Mouse (Mus musculus) liver, embryonic 13.5 days (tissue): ENCODE measurements around the gene Ptpn9. TPM values are rescaled to one million over a fixed set of nuclear protein-coding genes. Genes with fewer than 3 reads are reported as not detected.
"Not testable (repeated sequence)": the region's sequence is repeated elsewhere in the genome, so short reads cannot be mapped to it uniquely, and the experiment has no call there.

Experiments used
- ATAC-seq: fragments of 200-750 bp; cut with Nextera tagmentation; 2 replicates; pipeline ENCODE4 v1.8.0; 2017; ENCODE audit warnings: low read depth, mild to moderate bottlenecking, moderate number of reproducible peaks, moderate library complexity
- DNase-seq: peaks from one replicate; pipeline ENCODE4 v3.0.0; 2022
- H3K27ac ChIP-seq: fragments of 300-500 bp; sonication (generic); 2 replicates; pipeline ENCODE4 v1.5.1; 2015; ENCODE audit warnings: moderate library complexity, mild to moderate bottlenecking, inconsistent platforms
- H3K27me3 ChIP-seq: fragments of 300-500 bp; sonication (generic); 2 replicates; pipeline ENCODE4 v1.6.1; 2015; ENCODE audit warnings: mild to moderate bottlenecking, inconsistent platforms
- H3K36me3 ChIP-seq: fragments of 300-500 bp; sonication (generic); 2 replicates; pipeline ENCODE4 v1.6.1; 2015; ENCODE audit warnings: mild to moderate bottlenecking, inconsistent platforms
- H3K4me1 ChIP-seq: fragments of 300-500 bp; sonication (generic); replicated peaks from 2 replicates; pipeline ENCODE4 v1.6.1; 2015; ENCODE audit warnings: inconsistent platforms
- H3K4me2 ChIP-seq: fragments of 300-500 bp; sonication (generic); 2 replicates; pipeline ENCODE4 v1.6.1; 2015; ENCODE audit warnings: inconsistent platforms, mild to moderate bottlenecking, moderate library complexity
- H3K4me3 ChIP-seq: fragments of 300-500 bp; sonication (generic); replicated peaks from 2 replicates; pipeline ENCODE4 v1.5.1; 2015; ENCODE audit warnings: mild to moderate bottlenecking, inconsistent platforms
- H3K9ac ChIP-seq: fragments of 300-500 bp; sonication (generic); 2 replicates; pipeline ENCODE4 v1.6.1; 2015; ENCODE audit warnings: mild to moderate bottlenecking, inconsistent platforms
- H3K9me3 ChIP-seq: fragments of 300-500 bp; sonication (generic); replicated peaks from 2 replicates; pipeline ENCODE4 v1.6.1; 2016; ENCODE audit warnings: inconsistent platforms
- WGBS: fragments of 180-500 bp; shearing (Covaris S2); methylation state at CpG from one replicate; pipeline ENCODE4 v1.1.7; 2015; ENCODE audit not compliant: insufficient replicate concordance; 5-methylcytosine and 5-hydroxymethylcytosine counted together
- polyA plus RNA-seq: library from polyadenylated mRNA; unstranded; fragments of >200 nt; fragmentation: Nextera tagmentation; extraction: Ambion mirVana; gene quantifications from 2 replicates; pipeline ENCODE4 v1.2.1, GENCODE M21; 2015

Ptpn9 gene
- polyA plus RNA-seq, 1 experiment from 2014 or later, result 3.3 TPM

GRCm38 (mm10) chr9:56973960-56974524 is 20.7 kb upstream of the Ptpn9 start:
- H3K27me3 ChIP-seq, result no peaks in the 10 kb centered on the region
- H3K4me3 ChIP-seq, result no peak overlapping the region
- peaks cover 7% of the 10 kb centered on the region; the same call in 1 of the 2 replicates for H3K4me1 ChIP-seq
- H3K9me3 ChIP-seq, result no peaks in the 10 kb centered on the region
- H3K27ac ChIP-seq, result no peak overlapping the region
- H3K36me3 ChIP-seq, result 0 out of 2 replicates have a peak, but pooled peaks cover 8% of the 10 kb centered on the region
- no peak overlapping the region for H3K4me2 ChIP-seq
- DNase-seq, result no peak
- H3K9ac ChIP-seq, result no peak overlapping the region
- ATAC-seq, result no peak
- 60% methylated on average over 8 of the region's 8 CpGs for WGBS

- DNase-seq (no peak), ATAC-seq (no peak)
- Histone ChIP-seq H3K9me3 (no peaks in the 10 kb centered on the region), H3K4me3 (no peak overlapping the region), H3K27ac (no peak overlapping the region), H3K27me3 (no peaks in the 10 kb centered on the region), H3K4me1 (peaks cover 7% of the 10 kb centered on the region; the same call in 1 of the 2 replicates), H3K36me3 (peaks cover 11% of the 10 kb centered on the region; the same call in 1 of the 2 replicates), H3K4me2 (no peak overlapping the region), H3K9ac (no peak overlapping the region)
- WGBS, result 48% methylated on average over 3 of the region's 3 CpGs
Observed at GRCm38 (mm10) chr9:56975199-56975598, 19.5 kb upstream of the Ptpn9 start.

GRCm38 (mm10) chr9:56980186-56980585 is 14.5 kb upstream of the Ptpn9 start:
- Histone ChIP-seq H3K27me3 (no peaks in the 10 kb centered on the region), H3K36me3 (peaks cover 12% of the 10 kb centered on the region; the same call in 1 of the 2 replicates), H3K4me3 (no peak overlapping the region), H3K4me2 (no peak overlapping the region), H3K9ac (no peak overlapping the region), H3K27ac (no peak overlapping the region), H3K4me1 (peaks cover 13% of the 10 kb centered on the region), H3K9me3 (no peaks in the 10 kb centered on the region)
- ATAC-seq (no peak), DNase-seq (no peak)
- WGBS, result 83% methylated on average over 6 of the region's 6 CpGs

- H3K36me3 ChIP-seq, result peaks cover 12% of the 10 kb centered on the region; the same call in 1 of the 2 replicates
- H3K9ac ChIP-seq, result no peak overlapping the region
- peaks cover 13% of the 10 kb centered on the region for H3K4me1 ChIP-seq
- H3K9me3 ChIP-seq, result no peaks in the 10 kb centered on the region
- no peaks in the 10 kb centered on the region for H3K27me3 ChIP-seq
- ATAC-seq (no peak), DNase-seq (no peak)
- H3K4me3 ChIP-seq, result no peak overlapping the region
- H3K4me2 ChIP-seq, result no peak overlapping the region
- no peak overlapping the region for H3K27ac ChIP-seq
- WGBS, result 52% methylated on average over 1 of the region's 1 CpGs
Observed at GRCm38 (mm10) chr9:56981502-56981901, 13.2 kb upstream of the Ptpn9 start.

GRCm38 (mm10) chr9:56995198-56996027 is 690 bp downstream of the Ptpn9 start:
- Histone ChIP-seq H3K27ac (peak overlapping the region; percentile 82), H3K27me3 (peaks cover 23% of the 10 kb centered on the region), H3K36me3 (no peaks in the 10 kb centered on the region), H3K9ac (peak overlapping the region; percentile 79), H3K4me3 (peak overlapping the region; percentile 76), H3K9me3 (no peaks in the 10 kb centered on the region), H3K4me2 (peak overlapping the region; percentile 93), H3K4me1 (peaks cover 31% of the 10 kb centered on the region)
- DNase-seq, result peak; percentile 48
- peak; percentile 76 for ATAC-seq
- under 1% methylated on average over 62 of the region's 80 CpGs for WGBS

- Histone ChIP-seq H3K9me3 (no peaks in the 10 kb centered on the region), H3K27me3 (peaks cover 23% of the 10 kb centered on the region), H3K27ac (peak overlapping the region; percentile 82; the same call in 1 of the 2 replicates), H3K4me1 (peaks cover 25% of the 10 kb centered on the region), H3K9ac (peak overlapping the region; percentile 79), H3K36me3 (no peaks in the 10 kb centered on the region), H3K4me3 (peak overlapping the region; percentile 76), H3K4me2 (peak overlapping the region; percentile 93)
- ATAC-seq (no peak), DNase-seq (no peak)
- WGBS, result 2% methylated on average over 5 of the region's 5 CpGs
Observed at GRCm38 (mm10) chr9:56996028-56996346, 1.3 kb downstream of the Ptpn9 start.

GRCm38 (mm10) chr9:56997206-56997605 is 2.5 kb downstream of the Ptpn9 start:
- H3K27me3 ChIP-seq, result peaks cover 23% of the 10 kb centered on the region
- DNase-seq, ATAC-seq, H3K4me2 ChIP-seq, H3K9ac ChIP-seq, H3K27ac ChIP-seq, H3K4me3 ChIP-seq, H3K9me3 ChIP-seq, H3K36me3 ChIP-seq: not testable (repeated sequence)
- peaks cover 23% of the 10 kb centered on the region for H3K4me1 ChIP-seq
- 65% methylated on average over 1 of the region's 1 CpGs for WGBS

GRCm38 (mm10) chr9:57003011-57003410 is 8.3 kb downstream of the Ptpn9 start:
- ATAC-seq (no peak), DNase-seq (no peak)
- peaks cover 6% of the 10 kb centered on the region; the same call in 1 of the 2 replicates for H3K36me3 ChIP-seq
- WGBS, result 62% methylated on average over 4 of the region's 4 CpGs
- no peak overlapping the region for H3K27ac ChIP-seq
- no peaks in the 10 kb centered on the region for H3K9me3 ChIP-seq
- H3K4me1 ChIP-seq, result no peaks in the 10 kb centered on the region
- no peak overlapping the region for H3K4me3 ChIP-seq
- no peaks in the 10 kb centered on the region for H3K27me3 ChIP-seq
- no peak overlapping the region for H3K4me2 ChIP-seq
- no peak overlapping the region for H3K9ac ChIP-seq

GRCm38 (mm10) chr9:57012393-57012792 is 17.7 kb downstream of the Ptpn9 start:
- DNase-seq (no peak), ATAC-seq (no peak)
- no peak overlapping the region for H3K9ac ChIP-seq
- H3K4me3 ChIP-seq, result no peak overlapping the region
- H3K4me2 ChIP-seq, result no peak overlapping the region
- WGBS, result 60% methylated on average over 1 of the region's 1 CpGs
- no peak overlapping the region for H3K27ac ChIP-seq
- no peaks in the 10 kb centered on the region for H3K4me1 ChIP-seq
- no peaks in the 10 kb centered on the region for H3K9me3 ChIP-seq
- no peaks in the 10 kb centered on the region for H3K27me3 ChIP-seq
- peaks cover 7% of the 10 kb centered on the region; the same call in 1 of the 2 replicates for H3K36me3 ChIP-seq

- Histone ChIP-seq H3K4me2 (no peak overlapping the region), H3K9me3 (no peaks in the 10 kb centered on the region), H3K4me1 (no peaks in the 10 kb centered on the region), H3K4me3 (no peak overlapping the region), H3K27ac (no peak overlapping the region), H3K27me3 (no peaks in the 10 kb centered on the region), H3K9ac (no peak overlapping the region), H3K36me3 (peaks cover 4% of the 10 kb centered on the region; the same call in 1 of the 2 replicates)
- ATAC-seq, result no peak
- WGBS, result 70% methylated on average over 4 of the region's 4 CpGs
- no peak for DNase-seq
Observed at GRCm38 (mm10) chr9:57012895-57013294, 18.2 kb downstream of the Ptpn9 start.

- no peaks in the 10 kb centered on the region for H3K27me3 ChIP-seq
- no peak overlapping the region for H3K27ac ChIP-seq
- no peak for DNase-seq
- no peak for ATAC-seq
- no peaks in the 10 kb centered on the region for H3K4me1 ChIP-seq
- 69% methylated on average over 1 of the region's 1 CpGs for WGBS
- H3K4me2 ChIP-seq, result no peak overlapping the region
- H3K36me3 ChIP-seq, result peaks cover 4% of the 10 kb centered on the region; the same call in 1 of the 2 replicates
- H3K9me3 ChIP-seq, result no peaks in the 10 kb centered on the region
- no peak overlapping the region for H3K4me3 ChIP-seq
- H3K9ac ChIP-seq, result no peak overlapping the region
Observed at GRCm38 (mm10) chr9:57013756-57014155, 19.0 kb downstream of the Ptpn9 start.
